Mouse (Mus musculus) myocyte (in vitro differentiated cells): Measurements from ENCODE around the gene Csmd2.

ENCODE experiments used
- CEBPB ChIP-seq: IDR thresholded peaks from 2 replicates; pipeline ENCODE4 v1.6.1; 2011; ENCODE audit warnings: mild to moderate bottlenecking, moderate library complexity; ENCODE audit not compliant: poor library complexity, insufficient read depth, severe bottlenecking
- MAX ChIP-seq: IDR thresholded peaks from one replicate; pipeline ENCODE4 v1.6.1; 2011; ENCODE audit warnings: low read depth, mild to moderate bottlenecking, control low read depth
- MYOG ChIP-seq, 3 experiments: IDR thresholded peaks; one replicate each; pipeline ENCODE4 v1.6.1; 2011; ENCODE audit warnings: control low read depth in 2 of 3, low read depth in 2 of 3, mild to moderate bottlenecking in 2 of 3; ENCODE audit not compliant: insufficient read length in 2 of 3, control insufficient read depth in 1 of 3, insufficient read depth in 1 of 3
- POLR2A ChIP-seq: IDR thresholded peaks from one replicate; pipeline ENCODE4 v1.6.1; 2011; ENCODE audit warnings: low read depth, mild to moderate bottlenecking, control low read depth, moderate library complexity; ENCODE audit not compliant: insufficient read length
- POLR2AphosphoS2 ChIP-seq: IDR thresholded peaks from one replicate; pipeline ENCODE4 v1.6.1; 2011; ENCODE audit warnings: low read depth, control low read depth; ENCODE audit not compliant: insufficient read length
- TCF12 ChIP-seq: IDR thresholded peaks from one replicate; pipeline ENCODE4 v1.6.1; 2011; ENCODE audit warnings: mild to moderate bottlenecking, control low read depth; ENCODE audit not compliant: poor library complexity, insufficient read depth, severe bottlenecking
- USF1 ChIP-seq: IDR thresholded peaks from one replicate; pipeline ENCODE4 v1.6.1; 2011; ENCODE audit warnings: low read depth, mild to moderate bottlenecking, control low read depth, moderate library complexity

DNA sequence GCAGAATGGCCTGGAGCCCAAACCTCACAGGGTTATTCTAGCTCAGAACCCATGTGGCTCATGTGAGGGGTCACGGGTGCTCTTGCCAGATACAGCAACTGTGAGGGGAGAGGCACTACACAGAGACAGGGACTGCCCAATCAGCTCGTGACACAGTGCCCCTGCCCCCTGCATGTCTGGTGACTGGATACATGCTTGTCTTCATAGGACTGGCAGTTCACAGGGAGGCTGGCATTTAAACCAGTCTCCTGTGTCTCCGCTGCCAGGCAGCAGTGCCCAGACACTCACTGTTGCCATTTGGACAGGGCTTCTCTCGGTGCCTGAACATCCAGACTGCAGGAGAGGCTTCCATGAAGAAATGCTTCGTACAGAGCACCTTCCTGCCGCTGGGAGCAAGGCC lies 284.8 kb downstream of the Csmd2 start:
- TF ChIP-seq TCF12 (no peak), POLR2AphosphoS2 (no peak), MAX (no peak), USF1 (no peak), POLR2A (no peak), MYOG (IDR thresholded peaks at IDR 0.05; ENCODE audit: control insufficient read depth in 1 of 3, insufficient read depth in 1 of 3, insufficient read length in 2 of 3, low read depth in 2 of 3) (no peak), CEBPB (no peak)
